Mouse (Mus musculus) lung, adult 2 months (tissue): ENCODE results near the gene Cox7a2l.

Experiments
- CTCF ChIP-seq: fragments of 200-500 bp; IDR thresholded peaks from 2 replicates; pipeline ENCODE4 v1.5.1; 2011; ENCODE audit warnings: mild to moderate bottlenecking, low read length, control low read depth; ENCODE audit not compliant: insufficient read depth
- POLR2A ChIP-seq: fragments of 200-500 bp; IDR thresholded peaks from 2 replicates; pipeline ENCODE4 v1.6.1; 2011; ENCODE audit warnings: low read depth, mild to moderate bottlenecking, control low read depth, low read length, borderline replicate concordance; ENCODE audit errors: extremely low read depth

- no peak for TF ChIP-seq CTCF
- no peak for TF ChIP-seq POLR2A
These were observed 28.1 kb upstream of the Cox7a2l start for GRCm38 (mm10) chr17:83545259-83545658.
